ENCODE assay signal across 8 mouse cellular contexts in the genomic region with DNA sequence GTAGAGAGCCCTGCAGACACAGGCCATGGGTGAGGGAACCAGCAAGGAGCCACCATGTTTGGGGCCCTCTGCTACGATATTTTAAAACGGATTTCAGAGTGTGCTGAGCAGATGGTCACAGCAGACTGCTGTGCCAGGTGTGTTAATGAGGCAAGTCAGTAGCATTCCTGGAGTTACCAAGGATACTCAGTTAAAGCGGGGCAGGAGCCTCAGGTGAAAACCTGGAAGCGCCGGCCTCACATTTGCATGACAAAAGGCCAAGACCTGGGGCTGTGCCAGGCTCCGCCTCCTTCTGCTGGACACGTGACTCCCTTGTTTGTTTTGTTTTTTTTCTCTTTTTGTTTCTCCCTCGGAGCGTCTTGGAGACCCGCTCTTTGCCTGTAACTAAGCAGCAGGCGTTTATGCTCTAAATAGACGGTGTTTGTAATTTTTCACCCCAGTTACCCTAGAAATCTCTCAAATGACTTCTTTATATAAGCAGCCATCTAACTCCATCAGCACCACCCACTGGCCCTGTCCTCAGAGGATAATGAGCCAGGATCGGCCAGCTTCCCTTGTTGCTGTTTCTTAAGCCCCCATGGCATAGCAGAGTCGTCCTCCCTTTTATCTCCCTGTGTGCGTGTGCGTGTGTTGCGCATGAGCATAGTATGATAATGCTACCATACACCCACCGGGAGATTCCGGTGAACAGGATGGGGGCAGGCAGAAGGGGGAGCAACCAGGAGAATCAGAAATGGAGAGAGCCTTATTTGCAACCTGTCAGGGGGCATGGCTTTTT.
DNase-seq lines count a peak whose midpoint lies in the region; ATAC-seq lines count a peak whose summit lies in the region.

No protein-coding gene starts in this region.

- DNase-seq in Muller cell, postnatal 12 days (ENCODE audit: inconsistent ontology term): peak; percentile 63
- peak; percentile 7 for DNase-seq in c-Kit-positive CD71-negative TER-119-negative erythroid progenitor cells, embryonic 14.5 days (ENCODE audit: low read depth)
- DNase-seq in forebrain, embryonic 14.5 days (ENCODE audit: low spot score): peak; percentile 92
- peak; percentile 28 for DNase-seq in hindlimb bud, embryonic 11.5 days (ENCODE audit: extremely low spot score, low read depth, low spot score)
- peak; percentile 50 to 58 for DNase-seq in left cerebral cortex, adult 8-10 months (ENCODE audit: low spot score in 2 of 2)
- peak; percentile 69 for DNase-seq in lung, postnatal 36 days
- peak; percentile 13 for DNase-seq in skeletal muscle tissue, adult 2 months (ENCODE audit: low read depth, low spot score)

- H3K4me1 ChIP-seq in forebrain, embryonic 14.5 days (ENCODE audit: control insufficient read depth, insufficient read depth, low read length): peaks cover 13% of the 10 kb centered on the region

- H3K4me3 ChIP-seq in forebrain, embryonic 14.5 days (ENCODE audit: low read depth, low read length): peak overlapping the region; percentile 27

- peak overlapping the region; percentile 84 for H3K27ac ChIP-seq in forebrain, embryonic 14.5 days (ENCODE audit: low read depth, low read length)

- peak; percentile 84 for ATAC-seq in forebrain, embryonic 14.5 days
- no peak for ATAC-seq in inflammation-experienced regulatory T-cells, adult 6 months

- H3K4me2 ChIP-seq in forebrain, embryonic 14.5 days (ENCODE audit: low read length): peak overlapping the region; percentile 48

- peak overlapping the region; percentile 50 for H3K9ac ChIP-seq in forebrain, embryonic 14.5 days (ENCODE audit: low read length)

- no peaks in the 10 kb centered on the region for H3K27me3 ChIP-seq in forebrain, embryonic 14.5 days (replicated peaks; ENCODE audit: control insufficient read depth, insufficient read depth, low read length)

- no peaks in the 10 kb centered on the region for H3K36me3 ChIP-seq in forebrain, embryonic 14.5 days (ENCODE audit: control insufficient read depth, insufficient read depth, low read length)

- WGBS in forebrain, embryonic 14.5 days: under 1% methylated on average over 19 of the region's 19 CpGs

- no peaks in the 10 kb centered on the region for H3K9me3 ChIP-seq in forebrain, embryonic 14.5 days (replicated peaks; ENCODE audit: control insufficient read depth, low read length)

Comparison
In these comparisons a context has a peak if more than half of its experiments do, and no peak if none do; other contexts are left out.
1. DNase-seq: peak in every context shown above with its lines; median percentile 92 in forebrain, embryonic 14.5 days; 69 in lung, postnatal 36 days; 63 in Muller cell, postnatal 12 days; 54 in left cerebral cortex, adult 8-10 months; 28 in hindlimb bud, embryonic 11.5 days; 13 in skeletal muscle tissue, adult 2 months; 7 in c-Kit-positive CD71-negative TER-119-negative erythroid progenitor cells, embryonic 14.5 days.